Mouse (Mus musculus) left cerebral cortex, postnatal 36 days (tissue): Measurements from ENCODE around the gene Snrnp25. TPM values are rescaled to one million over a fixed set of nuclear protein-coding genes. Genes with fewer than 3 reads are reported as not detected.
"Not testable (repeated sequence)": the region's sequence is repeated elsewhere in the genome, so short reads cannot be mapped to it uniquely, and the experiment has no call there.

ENCODE experiments used
- DNase-seq, 2 experiments: peaks; one replicate each; pipeline ENCODE4 v3.0.0; 2021 to 2022; ENCODE audit warnings: low spot score in 2 of 2, mixed read lengths in 1 of 2
- intact Hi-C: fragments of 180-260 bp; cut with DNase I; formaldehyde crosslinking; loops from one replicate; pipeline ENCODE4 v1.15.1; 2025
- total RNA-seq, 2 experiments: library from RNA; stranded (reverse); gene quantifications; 2 replicates each; pipeline ENCODE4 v1.2.3; 2021

The Snrnp25 gene
- total RNA-seq, 2 experiments from 2014 or later: 22.3 to 22.8 TPM

DNA sequence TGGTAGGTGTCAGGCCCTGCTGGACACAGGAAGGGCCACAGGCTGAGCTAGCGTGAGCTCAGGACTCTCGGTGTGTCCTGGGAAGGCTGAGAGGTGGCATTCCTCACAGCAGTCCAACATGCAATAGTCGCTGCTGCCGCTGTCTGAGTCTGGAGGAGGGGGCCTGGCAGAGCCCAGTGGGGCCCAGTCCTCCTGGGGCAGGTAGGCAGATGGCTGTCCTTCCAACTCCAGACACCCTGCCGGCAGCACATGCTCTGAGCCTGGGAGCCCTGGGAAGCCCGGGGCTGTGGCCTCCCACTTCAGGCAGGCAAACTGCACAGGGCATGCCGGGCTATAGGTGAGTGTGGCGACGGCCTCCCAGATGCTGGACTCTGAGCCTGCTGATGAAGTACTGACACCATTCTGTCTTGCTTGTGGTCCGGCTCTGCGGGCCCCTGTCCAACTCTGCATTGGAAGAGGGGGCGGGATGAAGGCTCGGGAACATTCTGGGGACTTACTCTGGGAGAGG, 14.6 kb upstream of the Snrnp25 start:
- no peak for DNase-seq
- intact Hi-C loops: loop anchor here (10.0 kb wide), 1 partner anchor 404 kb away; no protein-coding TSS in a partner anchor

DNA sequence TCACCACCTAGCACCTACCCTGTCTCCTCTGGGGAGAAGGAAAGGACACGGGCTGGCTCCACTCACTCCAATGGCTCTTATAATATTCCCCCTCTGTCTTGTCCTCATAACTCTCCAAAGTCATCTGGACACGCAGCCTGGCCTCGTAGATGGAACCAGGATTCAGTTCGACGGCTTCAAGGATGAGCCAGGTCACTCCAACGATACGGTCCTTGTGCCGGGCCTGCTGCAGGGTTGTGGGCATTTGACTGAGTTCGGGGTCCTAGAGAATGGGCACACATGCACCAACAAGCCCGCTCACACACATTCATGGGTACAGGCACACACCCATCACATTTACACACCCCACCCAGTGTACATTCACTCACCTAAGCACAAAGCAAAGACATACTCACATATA, 12.1 kb upstream of the Snrnp25 start:
- no peak for DNase-seq
- intact Hi-C loops: loop anchor here (10.0 kb wide), 1 partner anchor 402 kb away; no protein-coding TSS in a partner anchor

DNA sequence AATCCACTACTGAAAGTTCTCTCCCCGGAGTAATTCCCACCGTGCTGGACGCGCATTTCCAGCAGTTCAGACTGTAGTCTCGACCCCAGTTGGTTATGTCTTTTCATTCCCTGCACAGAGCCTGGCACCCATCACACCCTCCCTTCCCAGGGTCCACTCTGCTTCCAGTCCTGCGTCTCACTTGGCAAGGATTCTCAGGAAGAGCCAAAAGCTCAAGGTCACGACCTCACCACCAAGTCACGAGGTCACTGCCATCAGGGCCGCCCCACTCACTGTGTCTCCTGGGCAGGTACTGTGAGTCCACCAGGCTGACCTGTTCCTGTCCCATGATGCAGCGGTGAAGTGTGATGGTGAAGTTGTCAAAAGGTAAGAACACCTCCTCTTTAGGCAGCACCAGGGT, 11.1 kb upstream of the Snrnp25 start:
- no peak for DNase-seq
- intact Hi-C loops: loop anchor here (10.0 kb wide), 1 partner anchor 401 kb away; no protein-coding TSS in a partner anchor

DNA sequence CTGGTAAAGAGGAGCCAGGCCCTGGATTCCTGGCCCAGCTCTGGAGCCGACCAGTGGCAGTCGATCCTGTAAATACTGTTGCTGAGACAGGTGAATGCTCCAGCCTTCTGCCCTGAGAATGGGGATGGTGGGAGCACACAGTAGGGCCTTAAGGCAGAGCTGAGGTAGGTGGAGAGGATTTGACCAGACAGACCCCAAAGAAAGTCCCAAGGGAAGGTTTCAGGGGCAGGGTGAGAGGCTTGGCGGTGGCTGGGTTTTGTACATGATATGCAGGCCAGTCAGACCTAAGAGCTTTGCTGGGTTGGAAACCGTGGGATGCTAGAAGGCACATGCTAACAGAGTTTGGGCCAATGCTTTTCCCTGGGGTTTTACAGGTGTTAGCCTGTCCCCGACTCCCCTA, 10.6 kb upstream of the Snrnp25 start:
- DNase-seq: no peak
- intact Hi-C loops: loop anchor here (10.0 kb wide), 1 partner anchor 400 kb away; no protein-coding TSS in a partner anchor

DNA sequence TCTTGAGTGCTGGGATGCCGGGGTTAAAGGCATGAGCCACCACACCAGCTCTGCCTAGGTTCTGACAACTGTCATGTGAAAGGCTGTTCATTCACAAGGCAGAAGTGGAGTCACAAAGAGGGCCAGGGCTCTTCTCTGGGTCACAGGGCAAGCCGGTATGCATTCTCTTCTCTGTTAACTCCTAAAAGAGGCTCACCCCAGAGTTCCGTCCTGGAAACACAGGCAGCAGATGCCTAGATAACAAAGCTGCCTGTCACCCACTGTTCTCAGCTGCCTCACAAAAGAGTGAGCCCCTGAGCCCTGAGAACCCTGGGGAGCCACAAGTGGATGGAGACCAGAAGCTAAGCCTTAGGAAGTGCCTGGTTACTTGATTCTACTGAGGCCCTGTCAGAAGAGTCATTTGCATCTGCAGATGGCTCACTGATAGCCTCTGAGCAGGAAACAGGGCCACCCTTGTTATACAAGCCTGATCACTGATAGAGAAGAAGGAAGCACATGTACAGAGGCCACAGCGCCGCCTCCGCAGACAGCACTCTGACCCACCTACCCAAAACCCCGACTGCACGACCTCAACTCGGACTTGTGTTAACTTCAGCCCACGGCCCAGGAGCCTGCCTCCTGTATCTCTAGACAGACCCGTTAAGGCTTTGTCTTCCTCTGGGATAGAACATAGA, 9.2 kb upstream of the Snrnp25 start:
- intact Hi-C loops: loop anchor here (10.0 kb wide), 1 partner anchor 399 kb away; no protein-coding TSS in a partner anchor
- DNase-seq: no peak

DNA sequence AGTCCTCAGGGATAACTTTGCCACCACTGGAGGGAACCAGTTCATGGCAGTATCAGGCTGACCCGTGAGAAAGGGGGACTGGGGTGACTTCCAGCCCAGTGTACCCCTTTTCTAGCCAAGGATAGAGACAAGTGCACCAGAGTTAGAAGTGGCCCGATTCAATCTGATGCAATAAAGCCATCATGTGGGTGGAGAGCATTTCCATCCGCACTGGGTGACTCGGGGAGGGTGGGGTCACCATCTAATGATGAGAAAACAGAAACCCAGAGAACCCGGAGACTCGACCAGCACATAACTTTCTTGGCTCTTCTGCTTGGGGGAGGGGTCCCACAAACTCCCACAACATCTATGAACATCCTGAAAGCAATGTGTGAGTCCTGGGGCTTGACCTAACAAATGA, 8.5 kb upstream of the Snrnp25 start:
- intact Hi-C loops: loop anchor here (10.0 kb wide), 1 partner anchor 398 kb away; no protein-coding TSS in a partner anchor

DNA sequence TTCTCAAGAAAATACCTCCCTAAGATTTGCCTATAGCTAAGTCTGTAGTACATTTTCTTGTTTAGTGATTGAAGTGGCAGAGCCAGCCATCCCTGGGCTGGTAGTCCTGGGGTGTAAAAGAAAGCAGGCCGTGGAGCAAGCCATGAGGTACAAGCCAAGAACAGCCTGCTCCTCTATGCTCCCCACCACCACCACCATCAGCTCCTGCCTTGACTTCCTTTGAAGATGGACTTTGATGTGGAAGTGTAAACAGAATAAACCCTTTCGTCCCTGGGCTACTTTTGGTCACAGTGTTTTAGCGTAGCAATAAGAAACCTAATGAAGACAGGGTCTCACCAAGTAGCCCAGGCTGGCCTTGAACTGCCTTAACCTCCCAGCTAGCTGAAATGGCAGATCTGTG, 7.4 kb upstream of the Snrnp25 start:
- intact Hi-C loops: loop anchor here (10.0 kb wide), 1 partner anchor 397 kb away; no protein-coding TSS in a partner anchor
- DNase-seq: no peak

More for the DNA sequence above, 8.5 kb upstream of the Snrnp25 start:
- DNase-seq: no peak

DNA sequence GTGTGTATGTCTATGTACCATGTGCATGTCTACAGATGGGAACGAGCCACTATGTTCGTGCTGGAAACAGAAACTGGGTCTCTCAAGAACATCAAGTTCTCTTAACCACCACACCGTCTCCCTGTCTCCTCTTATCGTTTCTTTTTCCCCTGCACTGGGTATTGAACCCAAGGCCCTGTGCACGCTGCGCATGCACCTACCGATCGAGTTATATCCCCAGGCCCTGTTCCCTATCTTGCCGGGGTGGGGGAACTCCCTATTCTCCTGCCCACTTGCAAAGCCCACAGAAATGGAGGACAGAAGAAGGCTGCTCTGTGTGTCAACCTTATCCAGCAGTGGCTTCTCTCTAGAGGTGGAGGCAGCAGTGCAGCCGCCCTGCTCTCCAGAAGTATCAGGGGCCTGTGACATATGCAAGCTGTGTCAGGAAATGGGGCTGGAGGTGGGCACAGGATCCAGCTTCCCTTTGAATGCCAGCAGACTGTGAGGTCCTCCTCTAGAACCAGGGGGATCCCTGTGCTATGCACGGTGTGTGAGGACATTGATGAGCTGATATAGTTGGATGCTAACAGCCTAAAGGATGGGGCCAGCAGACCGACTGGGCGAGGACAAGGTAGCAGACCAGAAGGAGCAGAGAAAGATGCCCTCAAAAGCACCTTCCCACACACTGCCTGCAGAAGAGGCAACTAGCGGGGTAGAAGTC, 6.8 kb upstream of the Snrnp25 start:
- intact Hi-C loops: loop anchor here (10.0 kb wide), 1 partner anchor 396 kb away; no protein-coding TSS in a partner anchor
- DNase-seq: no peak

DNA sequence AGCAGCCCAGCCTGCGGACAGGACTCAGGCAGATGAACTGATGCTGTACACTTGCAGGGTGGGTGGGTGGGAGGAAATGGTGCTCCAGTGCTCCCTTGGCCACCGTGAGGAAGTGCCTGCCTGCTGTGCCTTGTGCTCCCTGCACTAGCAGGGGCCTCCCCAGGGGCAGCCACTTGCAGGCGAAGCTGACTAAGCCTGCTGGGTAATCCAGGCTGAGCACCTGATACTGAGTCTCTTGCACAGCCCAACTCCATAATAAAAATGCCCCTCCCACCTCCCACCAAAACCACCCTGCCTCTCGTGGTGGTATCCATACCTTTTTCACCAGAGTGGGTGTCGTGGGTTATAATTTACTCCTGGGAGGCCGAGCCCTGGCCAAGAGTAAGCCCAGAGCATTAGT, 6.0 kb upstream of the Snrnp25 start:
- DNase-seq: no peak
- intact Hi-C loops: loop anchor here (10.0 kb wide), 1 partner anchor 396 kb away; no protein-coding TSS in a partner anchor

DNA sequence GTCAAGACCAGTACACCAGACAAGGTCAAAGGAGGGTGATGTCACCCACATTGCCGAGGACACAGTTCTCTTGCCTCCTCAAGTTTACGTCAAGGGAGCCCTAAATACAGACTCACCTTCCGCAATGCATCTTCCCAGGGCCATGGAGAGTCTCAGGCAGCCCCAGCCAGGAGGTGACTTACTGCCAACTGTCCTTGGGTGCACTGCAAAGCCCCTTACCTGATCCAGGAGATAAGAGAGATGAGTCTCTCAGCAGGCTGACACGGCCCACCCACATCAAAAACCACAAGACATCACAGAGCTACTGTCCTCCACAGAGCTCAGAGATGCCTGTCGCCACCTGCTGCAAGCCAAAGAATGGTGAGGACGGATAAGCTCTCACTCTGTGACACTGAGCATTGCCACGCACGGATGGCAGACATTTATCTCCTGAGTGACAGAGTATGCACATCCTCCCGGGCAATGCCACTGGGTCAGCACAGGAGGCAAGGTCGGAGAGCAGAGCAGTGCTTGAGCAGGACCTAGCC, 5.1 kb upstream of the Snrnp25 start, which contains the start of gene Il9r:
TSS of gene Il9r (minus strand) at position 205 of the 527 bp plus-strand sequence.
- intact Hi-C loops: no loop called here
- no peak for DNase-seq

DNA sequence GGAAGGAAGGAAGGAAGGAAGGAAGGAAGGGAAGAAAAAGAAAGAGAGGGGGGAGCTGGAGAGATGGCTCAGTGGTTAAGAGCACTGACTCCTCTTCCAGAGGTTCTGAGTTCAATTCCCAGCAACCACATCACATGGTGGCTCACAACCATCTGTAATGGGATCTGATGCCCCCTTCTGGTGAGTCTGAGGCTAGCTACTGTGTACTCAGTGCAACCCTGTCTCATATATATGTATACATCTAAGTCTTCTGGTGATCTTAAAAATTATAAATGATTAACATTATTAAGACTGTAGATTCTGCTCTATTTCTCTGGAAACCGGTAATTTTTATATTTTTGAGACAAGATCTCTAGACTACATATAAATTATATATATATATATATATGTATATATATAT, 4.2 kb upstream of the Snrnp25 start:
- intact Hi-C loops, DNase-seq: not testable (repeated sequence)

DNA sequence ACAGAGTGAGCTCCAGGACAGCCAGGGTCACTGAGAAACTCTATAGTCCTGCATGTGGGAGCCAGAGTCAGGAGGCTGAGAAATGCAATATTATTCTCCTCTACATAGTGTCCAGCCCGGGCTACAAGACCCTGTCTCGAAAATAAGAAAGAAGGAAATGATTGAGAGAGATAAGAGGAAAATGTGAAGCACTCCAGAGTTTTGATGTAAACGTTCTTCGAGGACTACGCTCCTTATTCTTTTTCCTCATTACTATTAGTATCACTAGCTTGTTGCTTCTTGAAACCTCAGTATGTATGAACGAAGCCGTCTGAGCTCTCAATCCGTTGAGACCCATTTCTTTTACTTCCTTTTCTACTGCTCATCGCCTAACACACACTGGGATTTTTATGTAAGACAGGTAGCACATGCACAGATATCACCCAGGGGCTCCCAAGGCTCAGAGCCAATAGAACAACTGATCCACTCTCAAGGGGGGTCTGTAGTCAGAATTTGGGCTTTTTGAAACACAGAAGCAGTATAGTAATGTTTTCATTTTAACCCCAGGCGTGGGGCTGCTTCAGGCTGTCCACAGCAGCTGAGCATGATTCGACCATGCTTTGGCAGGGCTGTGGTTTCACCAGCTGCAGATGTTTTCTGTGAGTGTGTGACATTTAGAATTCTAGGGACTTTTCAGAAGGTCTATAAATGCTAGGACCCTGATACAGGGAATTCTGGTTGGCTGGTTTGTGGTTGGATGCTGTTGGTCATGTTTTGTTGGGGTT, 3.1 kb upstream of the Snrnp25 start:
- intact Hi-C loops: no loop called here
- DNase-seq: no peak

DNA sequence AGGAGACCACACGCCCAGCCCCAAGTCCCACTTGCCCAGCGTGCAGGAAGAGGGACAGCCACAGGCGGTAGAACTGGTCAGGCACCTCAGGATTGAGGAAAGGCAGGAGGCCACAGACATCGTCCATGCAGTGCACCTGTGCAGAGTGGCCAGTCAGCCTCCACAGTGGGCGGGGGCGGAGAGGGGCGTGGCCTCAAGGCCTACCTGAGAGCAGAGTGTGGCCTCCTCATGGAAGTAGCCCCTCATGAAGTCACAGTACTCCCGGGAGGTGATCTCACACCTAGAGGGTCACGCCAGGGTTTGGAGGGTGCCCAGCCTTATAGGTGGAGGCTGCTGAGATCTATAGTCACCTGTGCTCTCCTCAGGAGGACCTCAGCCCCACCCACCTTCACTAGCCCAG, 5.4 kb downstream of the Snrnp25 start:
- intact Hi-C loops: loop anchor here (10.0 kb wide), 1 partner anchor 114 kb away; no protein-coding TSS in a partner anchor
- no peak for DNase-seq

DNA sequence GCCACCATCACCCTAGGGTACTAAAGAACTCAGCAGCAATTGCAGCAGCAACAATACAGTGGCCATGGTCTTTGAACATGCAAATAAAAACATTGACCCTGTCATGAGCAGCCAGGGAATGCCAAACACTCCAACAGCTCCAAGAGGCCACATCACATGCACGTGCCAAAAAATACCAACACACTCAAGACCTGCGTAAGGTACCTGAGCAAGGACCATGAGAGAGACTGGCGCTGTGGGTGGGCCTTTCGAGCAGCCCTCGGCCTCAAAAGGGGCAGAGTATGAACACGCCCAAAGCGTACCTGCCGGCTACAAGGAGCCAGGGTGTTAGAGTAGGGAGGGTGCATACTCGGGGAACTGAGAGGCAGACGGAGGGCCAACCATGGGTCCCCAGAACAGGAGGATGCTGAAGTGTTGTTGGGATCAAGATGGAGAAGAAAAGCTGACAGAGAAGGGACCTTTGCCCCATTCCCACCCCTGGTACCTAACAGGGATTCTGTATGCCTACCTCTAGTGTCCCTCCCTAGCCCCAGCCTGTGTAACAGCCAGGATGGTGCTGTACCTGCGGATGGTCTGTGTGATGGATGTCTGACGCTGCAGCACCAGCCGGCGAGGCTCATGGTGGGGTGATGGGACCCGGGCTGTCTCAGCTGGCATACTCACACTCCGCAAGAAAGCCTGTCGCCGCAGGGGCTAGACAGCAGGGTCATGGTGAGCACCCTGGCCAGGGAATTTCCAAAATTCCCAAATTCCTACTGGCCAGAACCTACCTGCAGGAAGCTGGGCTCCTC, 10.4 kb downstream of the Snrnp25 start:
- intact Hi-C loops: loop anchor here (10.0 kb wide), 1 partner anchor 109 kb away; no protein-coding TSS in a partner anchor
- DNase-seq: no peak

DNA sequence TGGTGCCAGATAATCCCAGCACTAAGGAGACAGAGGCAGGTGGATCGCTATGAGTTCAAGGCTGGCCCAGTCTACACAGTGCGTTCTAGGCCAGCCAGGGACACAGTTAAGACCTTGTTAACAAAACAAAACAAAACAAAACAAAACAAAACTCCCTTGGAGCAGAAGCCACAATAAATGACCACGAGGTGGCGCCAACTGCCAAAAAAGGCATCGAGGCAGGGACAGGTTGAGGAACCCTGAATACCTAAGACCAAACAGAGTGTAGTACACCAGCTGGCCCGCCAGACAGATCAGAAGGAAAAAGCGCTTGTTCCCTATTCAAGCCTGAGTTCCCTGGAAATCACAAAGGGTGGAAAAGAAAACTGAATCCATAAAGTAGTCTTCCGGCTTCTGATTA, 11.6 kb downstream of the Snrnp25 start:
- DNase-seq: peak in 1 of 2 experiments; percentile 59

DNA sequence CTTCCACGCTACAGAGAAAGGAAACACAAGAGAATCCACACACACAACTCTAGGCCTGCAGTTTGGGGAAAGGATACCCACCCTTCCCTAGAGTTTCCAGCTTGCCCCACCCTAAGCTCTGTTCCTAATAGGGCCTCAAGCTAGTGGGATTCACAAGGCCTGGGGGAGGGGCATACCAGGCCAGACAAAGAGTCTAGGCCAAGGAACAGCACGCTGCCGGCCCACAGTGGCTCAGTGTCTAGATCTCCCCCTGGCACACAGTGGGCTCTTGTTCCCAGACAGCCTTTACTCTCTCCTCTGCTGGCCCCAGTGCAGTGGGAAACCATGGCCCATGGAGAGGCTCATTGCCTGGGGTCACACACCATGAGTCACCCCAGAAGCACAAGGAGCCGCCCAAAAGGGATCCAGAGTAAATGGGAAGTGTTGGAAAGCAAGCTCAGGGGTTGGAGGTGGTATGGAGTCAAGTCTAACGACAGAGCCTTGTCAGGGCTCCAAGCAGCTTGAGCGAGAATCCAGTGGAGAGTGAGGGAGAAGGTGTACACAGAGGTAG, 13.4 kb downstream of the Snrnp25 start:
- intact Hi-C loops: loop anchor here (10.0 kb wide), 1 partner anchor 106 kb away; no protein-coding TSS in a partner anchor
- no peak for DNase-seq

More for the DNA sequence above, 11.6 kb downstream of the Snrnp25 start:
- intact Hi-C loops: loop anchor here (1.0 to 10.0 kb wide), 2 partner anchors 21 to 108 kb away; no protein-coding TSS in a partner anchor

DNA sequence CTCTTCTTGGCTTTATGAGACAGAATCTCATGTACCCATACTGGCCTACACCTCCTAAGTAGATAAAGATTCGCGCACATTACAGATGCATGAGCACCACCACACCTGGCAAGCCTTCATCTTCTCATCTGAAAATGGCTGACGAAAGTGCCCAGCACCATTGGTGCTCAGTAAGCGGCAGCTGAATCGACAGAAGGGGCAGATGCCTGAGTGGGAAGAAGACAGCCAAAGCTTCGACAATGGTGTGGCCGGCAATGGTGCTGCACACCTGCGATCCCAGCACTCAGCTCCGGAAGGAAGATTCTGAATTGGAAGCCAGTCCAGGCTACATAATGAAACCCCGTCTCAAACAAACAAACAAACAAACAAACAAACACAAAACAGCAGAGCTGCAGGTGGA, 14.1 kb downstream of the Snrnp25 start:
- DNase-seq: no peak
- intact Hi-C loops: loop anchor here (10.0 kb wide), 1 partner anchor 106 kb away; no protein-coding TSS in a partner anchor

DNA sequence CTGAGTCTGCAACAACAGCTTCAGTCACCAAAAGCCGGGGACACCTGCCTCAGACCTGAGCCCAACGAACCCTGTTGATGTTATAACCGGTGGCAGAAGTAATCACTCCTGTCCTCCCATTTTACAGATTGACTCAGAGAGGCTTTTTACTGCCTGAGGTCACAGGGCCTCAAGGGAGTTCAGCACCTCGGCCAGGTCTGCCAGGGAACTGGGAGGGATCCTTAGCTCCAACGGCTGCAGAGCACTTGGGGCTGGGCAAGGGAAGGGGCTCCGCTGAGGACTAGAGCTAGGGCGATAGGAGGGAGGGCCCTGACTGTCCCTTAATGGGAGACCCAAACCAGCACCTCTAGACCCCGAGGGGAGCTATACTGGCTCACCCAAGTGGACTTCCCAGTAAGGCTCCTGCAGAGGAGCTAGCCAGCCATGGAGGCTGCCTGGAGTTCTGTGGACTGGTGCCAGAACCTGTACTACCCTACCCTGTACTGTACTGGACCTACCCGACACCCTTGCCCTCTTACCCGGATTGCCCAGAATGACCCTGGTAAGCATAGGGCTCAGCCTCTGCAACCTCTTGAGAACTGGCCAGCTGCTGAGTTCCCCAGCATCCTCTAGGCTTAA, 15.5 kb downstream of the Snrnp25 start:
- intact Hi-C loops: no loop called here
- DNase-seq: no peak
